20 mouse cellular contexts compared by ENCODE assay signal in the genomic region with DNA sequence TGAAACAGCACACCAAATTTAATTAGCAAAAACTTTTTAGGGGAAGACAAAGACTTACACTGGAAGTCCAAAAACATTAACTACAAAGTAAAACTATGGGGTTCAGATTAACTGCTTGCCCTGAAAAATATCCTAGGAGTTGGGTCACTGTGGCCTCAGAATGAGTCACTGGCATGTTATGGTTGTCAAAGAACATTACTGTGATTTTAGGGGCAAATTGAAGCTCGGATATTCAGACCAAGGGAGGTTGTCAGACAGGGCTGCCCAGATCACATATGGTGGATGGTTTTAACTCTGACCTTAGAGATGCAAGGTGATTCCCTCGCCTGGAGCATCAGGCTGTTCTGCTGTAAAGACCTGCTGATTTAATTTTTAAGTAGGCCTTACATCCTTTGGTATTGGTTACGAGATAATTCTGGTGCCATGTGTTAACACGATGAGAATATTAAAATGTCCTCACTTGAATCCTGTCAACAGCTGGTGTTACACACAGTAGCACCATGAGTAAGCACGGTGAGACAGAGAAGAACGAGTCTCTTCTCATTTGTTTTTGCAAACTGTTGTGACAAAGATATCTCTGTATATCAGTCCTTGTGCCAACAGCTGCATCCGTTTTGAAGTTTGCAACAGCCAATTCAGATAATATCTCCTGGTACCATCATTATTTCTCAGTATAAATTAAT.
A peak's percentile ranks its signal among the peaks of the same experiment; 100 is the strongest.
DNase-seq lines count a peak whose midpoint lies in the region; ATAC-seq and TF ChIP-seq lines count a peak whose summit lies in the region.
"Had no signal": no experiment of that assay in that cellular context is flagged by ENCODE, and none has a peak within 500 bp of the region (broad histone marks: within the 10 kb centered on the region; RNA-seq: fewer than 3 reads in every experiment).

No protein-coding gene starts in this region.

- H3K4me1 ChIP-seq in midbrain, embryonic 10.5 days: peaks cover 51% of the 10 kb centered on the region
- H3K4me1 ChIP-seq in midbrain, embryonic 15.5 days: 0 out of 2 replicates have a peak, but pooled peaks cover 4% of the 10 kb centered on the region
- H3K4me1 ChIP-seq in midbrain, embryonic 16.5 days (ENCODE audit: control insufficient read depth, insufficient read depth, low read length): 0 out of 2 replicates have a peak, but pooled peaks cover 5% of the 10 kb centered on the region
- H3K4me1 ChIP-seq in hindbrain, postnatal 0 days (ENCODE audit: insufficient read depth, low read length): no peaks in the 10 kb centered on the region

- H3K27ac ChIP-seq in midbrain, embryonic 10.5 days (replicated peaks): peak overlapping the region; percentile 46; the same call in 1 of the 2 replicates
- H3K27ac ChIP-seq in midbrain, embryonic 15.5 days: no peak overlapping the region
- no peak overlapping the region for H3K27ac ChIP-seq in midbrain, embryonic 16.5 days (ENCODE audit: low read length)
- no peak overlapping the region for H3K27ac ChIP-seq in hindbrain, postnatal 0 days
- H3K27ac ChIP-seq: embryonic facial prominence, embryonic 12.5 days; forebrain, embryonic 15.5 days; heart, embryonic 10.5 days; hindbrain, embryonic 13.5 days had no signal

- H3K27me3 ChIP-seq in midbrain, embryonic 10.5 days (ENCODE audit: low read depth, poor library complexity, severe bottlenecking): no peaks in the 10 kb centered on the region
- no peaks in the 10 kb centered on the region for H3K27me3 ChIP-seq in midbrain, embryonic 15.5 days (replicated peaks)
- no peaks in the 10 kb centered on the region for H3K27me3 ChIP-seq in midbrain, embryonic 16.5 days (ENCODE audit: control insufficient read depth, insufficient read depth, low read depth, low read length)
- H3K27me3 ChIP-seq in hindbrain, postnatal 0 days (ENCODE audit: insufficient read depth, low read length): no peaks in the 10 kb centered on the region
- H3K27me3 ChIP-seq: CH12.LX; embryonic facial prominence, embryonic 12.5 days; forebrain, embryonic 15.5 days; hindbrain, embryonic 13.5 days had no signal

- H3K4me3 ChIP-seq in midbrain, embryonic 10.5 days: no peak overlapping the region
- no peak overlapping the region for H3K4me3 ChIP-seq in midbrain, embryonic 15.5 days
- no peak overlapping the region for H3K4me3 ChIP-seq in midbrain, embryonic 16.5 days (ENCODE audit: low read depth, low read length)
- no peak overlapping the region for H3K4me3 ChIP-seq in hindbrain, postnatal 0 days (ENCODE audit: low read length)
- H3K4me3 ChIP-seq: embryonic facial prominence, embryonic 12.5 days; forebrain, embryonic 15.5 days; heart, embryonic 10.5 days; hindbrain, embryonic 13.5 days had no signal

- no peaks in the 10 kb centered on the region for H3K9me3 ChIP-seq in midbrain, embryonic 10.5 days (replicated peaks)
- no peaks in the 10 kb centered on the region for H3K9me3 ChIP-seq in midbrain, embryonic 15.5 days
- H3K9me3 ChIP-seq in midbrain, embryonic 16.5 days (replicated peaks; ENCODE audit: control insufficient read depth, low read length, poor library complexity, severe bottlenecking): no peaks in the 10 kb centered on the region
- H3K9me3 ChIP-seq in hindbrain, postnatal 0 days (ENCODE audit: low read length): no peaks in the 10 kb centered on the region
- H3K9me3 ChIP-seq: embryonic facial prominence, embryonic 12.5 days; forebrain, embryonic 15.5 days; heart, embryonic 10.5 days; hindbrain, embryonic 13.5 days had no signal

- H3K36me3 ChIP-seq in midbrain, embryonic 10.5 days: peaks cover 26% of the 10 kb centered on the region
- H3K36me3 ChIP-seq in midbrain, embryonic 15.5 days (replicated peaks): no peaks in the 10 kb centered on the region
- no peaks in the 10 kb centered on the region for H3K36me3 ChIP-seq in midbrain, embryonic 16.5 days (ENCODE audit: control insufficient read depth, insufficient read depth, low read length)
- H3K36me3 ChIP-seq in hindbrain, postnatal 0 days (ENCODE audit: insufficient read depth, low read length): no peaks in the 10 kb centered on the region
- H3K36me3 ChIP-seq: embryonic facial prominence, embryonic 12.5 days; forebrain, embryonic 15.5 days; heart, embryonic 10.5 days; hindbrain, embryonic 13.5 days had no signal

- H3K9ac ChIP-seq in midbrain, embryonic 15.5 days: no peak overlapping the region
- no peak overlapping the region for H3K9ac ChIP-seq in midbrain, embryonic 16.5 days (ENCODE audit: low read depth, low read length)
- H3K9ac ChIP-seq in hindbrain, postnatal 0 days (replicated peaks; ENCODE audit: low read length): no peak overlapping the region
- H3K9ac ChIP-seq: embryonic facial prominence, embryonic 12.5 days; forebrain, embryonic 15.5 days; hindbrain, embryonic 13.5 days had no signal

- TF ChIP-seq CTCF in hindbrain, postnatal 0 days (IDR thresholded peaks at IDR 0.05; ENCODE audit: low read depth): no peak

- ATAC-seq in midbrain, embryonic 15.5 days (replicated peaks): no peak
- peak; percentile 32; the same call in 1 of the 2 replicates for ATAC-seq in midbrain, embryonic 16.5 days
- ATAC-seq in hindbrain, postnatal 0 days: no peak
- ATAC-seq: forebrain, embryonic 15.5 days had no signal

- 70% methylated on average over 7 of the region's 7 CpGs for WGBS in midbrain, embryonic 10.5 days
- 46% methylated on average over 7 of the region's 7 CpGs for WGBS in midbrain, embryonic 15.5 days
- 47% methylated on average over 7 of the region's 7 CpGs for WGBS in midbrain, embryonic 16.5 days
- 52% methylated on average over 7 of the region's 7 CpGs for WGBS in hindbrain, postnatal 0 days

- no peak for DNase-seq in midbrain, embryonic 10.5 days (ENCODE audit: low spot score)
- DNase-seq in 416B (ENCODE audit: low read depth) (peak; percentile 17), MN1 (ENCODE audit: low spot score) (peak; percentile 22)
- DNase-seq in hindbrain, postnatal 0 days (ENCODE audit: low spot score): no peak
- no peak for DNase-seq in cerebellum, adult 9-10 months
- DNase-seq: adrenal gland, postnatal 10 days; cerebellum, adult 11 months; cerebellum, adult 8-10 months; cerebellum, postnatal 25 days; gastrocnemius, postnatal 36 days; heart, adult 18-20 months; heart, postnatal 10 days; heart, postnatal 4 days had no signal

- no peak overlapping the region for H3K4me2 ChIP-seq in midbrain, embryonic 15.5 days
- H3K4me2 ChIP-seq in midbrain, embryonic 16.5 days (ENCODE audit: low read length): no peak overlapping the region
- no peak overlapping the region for H3K4me2 ChIP-seq in hindbrain, postnatal 0 days (ENCODE audit: low read depth, low read length)
- H3K4me2 ChIP-seq: embryonic facial prominence, embryonic 12.5 days; forebrain, embryonic 15.5 days; hindbrain, embryonic 13.5 days had no signal

Comparison
In these comparisons a context has a peak if more than half of its experiments do, and no peak if none do; other contexts are left out.
1. DNase-seq: peak in 416B (single experiment) and MN1 (single experiment); none in midbrain, embryonic 10.5 days (single experiment), hindbrain, postnatal 0 days (single experiment) and cerebellum, adult 9-10 months (single experiment).